Mouse (Mus musculus) neural tube, embryonic 15.5 days (tissue): ENCODE measurements around the gene Map4k2. TPM values are rescaled to one million over a fixed set of nuclear protein-coding genes. Genes with fewer than 3 reads are reported as not detected.

Source experiments
- ATAC-seq: fragments of 200-750 bp; cut with Nextera tagmentation; 2 replicates; pipeline ENCODE4 v1.8.0; 2017; ENCODE audit warnings: mild to moderate bottlenecking, moderate TSS enrichment, moderate library complexity; ENCODE audit not compliant: low FRiP score
- H3K27ac ChIP-seq: fragments of 300-500 bp; sonication (generic); replicated peaks from 2 replicates; pipeline ENCODE4 v1.5.1; 2015; ENCODE audit warnings: mild to moderate bottlenecking, inconsistent platforms
- H3K27me3 ChIP-seq: fragments of 300-500 bp; sonication (generic); replicated peaks from 2 replicates; pipeline ENCODE4 v1.6.1; 2015; ENCODE audit warnings: inconsistent platforms
- H3K36me3 ChIP-seq: fragments of 300-500 bp; sonication (generic); 2 replicates; pipeline ENCODE4 v1.6.1; 2015; ENCODE audit warnings: inconsistent platforms
- H3K4me1 ChIP-seq: fragments of 300-500 bp; sonication (generic); 2 replicates; pipeline ENCODE4 v1.6.1; 2015; ENCODE audit warnings: inconsistent platforms
- H3K4me2 ChIP-seq: fragments of 300-500 bp; sonication (generic); 2 replicates; pipeline ENCODE4 v1.6.1; 2015; ENCODE audit warnings: inconsistent platforms, mild to moderate bottlenecking, moderate library complexity
- H3K4me3 ChIP-seq: fragments of 300-500 bp; sonication (generic); replicated peaks from 2 replicates; pipeline ENCODE4 v1.5.1; 2015; ENCODE audit warnings: mild to moderate bottlenecking, inconsistent platforms
- H3K9ac ChIP-seq: fragments of 300-500 bp; sonication (generic); replicated peaks from 2 replicates; pipeline ENCODE4 v1.6.1; 2015; ENCODE audit warnings: mild to moderate bottlenecking, inconsistent platforms
- H3K9me3 ChIP-seq: fragments of 300-500 bp; sonication (generic); replicated peaks from 2 replicates; pipeline ENCODE4 v1.6.1; 2016; ENCODE audit warnings: inconsistent platforms
- WGBS: fragments of 180-500 bp; shearing (Covaris S2); methylation state at CpG from one replicate; pipeline ENCODE4 v1.1.7; 2015; ENCODE audit warnings: mixed read lengths; 5-methylcytosine and 5-hydroxymethylcytosine counted together
- polyA plus RNA-seq: library from polyadenylated mRNA; unstranded; fragments of >200 nt; fragmentation: Nextera tagmentation; extraction: Ambion mirVana; gene quantifications from 2 replicates; pipeline ENCODE4 v1.2.1, GENCODE M21; 2015

Map4k2 gene
- polyA plus RNA-seq, 1 experiment from 2014 or later, result 21.9 TPM

DNA sequence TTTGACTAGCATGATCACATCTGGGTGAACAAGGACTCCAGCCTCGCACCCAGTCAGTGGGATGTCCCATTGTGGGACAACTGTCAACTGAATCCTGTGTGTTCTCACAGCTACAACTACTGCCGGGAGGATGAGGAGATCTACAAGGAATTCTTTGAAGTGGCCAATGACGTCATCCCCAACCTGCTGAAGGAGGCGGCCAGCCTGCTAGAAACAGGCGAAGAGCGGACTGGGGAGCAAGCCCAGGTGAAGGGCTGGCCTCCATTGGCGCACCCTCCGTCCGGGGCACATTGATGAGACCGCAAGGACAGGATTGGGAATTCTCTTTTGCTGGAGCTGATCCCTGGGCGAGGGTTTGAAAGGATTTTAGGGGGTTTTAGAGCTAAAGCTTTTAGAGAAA lies 2.2 kb upstream of the Map4k2 start:
- Histone ChIP-seq H3K9ac (no peak overlapping the region; the same call in 1 of the 2 replicates), H3K4me2 (no peak overlapping the region), H3K9me3 (no peaks in the 10 kb centered on the region), H3K4me3 (no peak overlapping the region), H3K36me3 (peaks cover 45% of the 10 kb centered on the region), H3K27ac (no peak overlapping the region), H3K4me1 (peaks cover 53% of the 10 kb centered on the region), H3K27me3 (no peaks in the 10 kb centered on the region)
- no peak for ATAC-seq
- WGBS, result 92% methylated on average over 11 of the region's 11 CpGs

DNA sequence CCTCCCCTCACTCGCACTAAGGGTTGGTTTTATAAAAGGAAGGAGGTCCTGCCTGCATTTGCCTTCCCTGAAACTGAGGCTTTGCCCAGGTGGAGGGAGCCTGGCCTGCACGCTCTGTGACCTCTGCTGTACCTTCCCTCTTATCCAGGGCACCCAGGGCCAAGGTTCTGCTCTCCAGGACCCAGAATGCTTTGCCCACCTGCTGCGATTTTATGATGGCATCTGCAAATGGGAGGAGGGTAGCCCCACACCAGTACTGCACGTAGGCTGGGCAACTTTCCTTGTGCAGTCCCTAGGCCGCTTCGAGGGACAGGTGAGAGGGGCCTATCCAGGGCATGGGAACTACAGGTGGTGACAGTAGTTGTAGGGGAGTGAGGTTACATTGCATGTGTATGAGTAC lies 1.7 kb upstream of the Map4k2 start:
- no peak overlapping the region for H3K4me2 ChIP-seq
- H3K36me3 ChIP-seq, result peaks cover 50% of the 10 kb centered on the region
- H3K9me3 ChIP-seq, result no peaks in the 10 kb centered on the region
- H3K4me1 ChIP-seq, result peaks cover 51% of the 10 kb centered on the region
- no peak for ATAC-seq
- H3K4me3 ChIP-seq, result no peak overlapping the region
- no peak overlapping the region for H3K27ac ChIP-seq
- H3K27me3 ChIP-seq, result no peaks in the 10 kb centered on the region
- WGBS, result 97% methylated on average over 6 of the region's 6 CpGs
- H3K9ac ChIP-seq, result no peak overlapping the region

DNA sequence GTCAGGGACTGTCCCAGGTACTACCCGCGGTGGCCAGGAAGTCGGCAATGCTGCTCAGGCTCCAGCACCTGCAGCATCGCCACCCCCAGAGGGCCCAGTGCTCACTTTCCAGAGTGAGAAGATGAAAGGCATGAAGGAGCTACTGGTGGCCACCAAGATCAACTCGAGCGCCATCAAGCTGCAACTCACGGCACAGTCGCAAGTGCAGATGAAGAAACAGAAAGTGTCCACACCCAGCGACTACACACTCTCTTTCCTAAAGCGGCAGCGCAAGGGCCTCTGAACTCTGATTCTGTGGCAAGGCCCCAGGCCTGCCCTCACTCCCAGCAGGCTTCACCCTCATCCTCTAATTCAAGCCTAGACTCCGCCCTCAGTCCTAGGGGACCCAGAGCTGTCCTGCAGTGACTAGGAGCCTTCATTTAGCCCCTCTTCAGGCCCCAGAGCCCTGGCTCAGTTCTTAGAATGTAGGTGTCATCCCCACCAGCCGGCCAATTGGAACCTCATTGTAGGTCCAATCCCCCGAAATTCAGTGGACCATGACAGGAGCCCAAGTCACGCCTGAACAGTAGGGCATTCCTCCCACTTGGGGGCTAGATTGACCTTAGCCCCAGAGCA lies 938 bp upstream of the Map4k2 start:
- ATAC-seq, result no peak
- Histone ChIP-seq H3K4me3 (no peak overlapping the region), H3K36me3 (peaks cover 52% of the 10 kb centered on the region), H3K4me1 (peaks cover 46% of the 10 kb centered on the region), H3K9ac (no peak overlapping the region), H3K9me3 (no peaks in the 10 kb centered on the region), H3K4me2 (peak overlapping the region; percentile 67; the same call in 1 of the 2 replicates), H3K27me3 (no peaks in the 10 kb centered on the region), H3K27ac (peak overlapping the region; percentile 14; the same call in 1 of the 2 replicates)
- 66% methylated on average over 15 of the region's 15 CpGs for WGBS

DNA sequence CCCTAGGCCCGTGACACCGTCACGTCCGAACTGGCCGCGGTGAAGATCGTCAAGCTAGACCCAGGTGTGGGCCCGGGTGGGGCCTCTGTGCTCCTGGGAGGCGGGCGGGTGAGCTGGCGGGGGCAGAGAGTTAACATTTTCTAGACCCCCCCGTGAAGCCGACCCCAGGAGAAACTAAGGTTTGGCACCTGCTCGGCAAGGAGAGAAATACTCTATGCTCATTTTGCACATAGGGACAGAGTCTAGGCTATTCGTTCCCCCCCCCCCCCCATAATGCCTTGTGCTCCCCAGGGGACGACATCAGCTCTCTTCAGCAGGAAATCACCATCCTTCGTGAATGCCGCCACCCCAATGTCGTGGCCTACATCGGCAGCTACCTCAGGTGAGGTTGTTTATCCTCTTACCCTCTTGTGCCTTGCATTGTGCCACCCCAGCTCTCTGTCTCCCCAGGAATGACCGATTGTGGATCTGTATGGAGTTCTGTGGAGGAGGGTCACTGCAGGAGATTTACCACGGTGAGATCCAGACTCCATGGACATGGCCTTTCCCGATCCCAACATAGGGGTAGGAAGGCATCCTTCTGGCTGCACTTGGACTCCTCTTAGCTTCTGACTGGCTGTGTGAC lies 630 bp downstream of the Map4k2 start:
- H3K9me3 ChIP-seq, result no peaks in the 10 kb centered on the region
- H3K27ac ChIP-seq, result 0 out of 2 replicates have a peak overlapping the region, but pooled peaks have one; percentile 18
- WGBS, result 13% methylated on average over 23 of the region's 23 CpGs
- peaks cover 36% of the 10 kb centered on the region for H3K4me1 ChIP-seq
- peak overlapping the region; percentile 51 for H3K9ac ChIP-seq
- peak overlapping the region; percentile 51 for H3K4me3 ChIP-seq
- peak overlapping the region; percentile 67 for H3K4me2 ChIP-seq
- H3K27me3 ChIP-seq, result no peaks in the 10 kb centered on the region
- peak; percentile 32; the same call in 1 of the 2 replicates for ATAC-seq
- peaks cover 67% of the 10 kb centered on the region for H3K36me3 ChIP-seq

DNA sequence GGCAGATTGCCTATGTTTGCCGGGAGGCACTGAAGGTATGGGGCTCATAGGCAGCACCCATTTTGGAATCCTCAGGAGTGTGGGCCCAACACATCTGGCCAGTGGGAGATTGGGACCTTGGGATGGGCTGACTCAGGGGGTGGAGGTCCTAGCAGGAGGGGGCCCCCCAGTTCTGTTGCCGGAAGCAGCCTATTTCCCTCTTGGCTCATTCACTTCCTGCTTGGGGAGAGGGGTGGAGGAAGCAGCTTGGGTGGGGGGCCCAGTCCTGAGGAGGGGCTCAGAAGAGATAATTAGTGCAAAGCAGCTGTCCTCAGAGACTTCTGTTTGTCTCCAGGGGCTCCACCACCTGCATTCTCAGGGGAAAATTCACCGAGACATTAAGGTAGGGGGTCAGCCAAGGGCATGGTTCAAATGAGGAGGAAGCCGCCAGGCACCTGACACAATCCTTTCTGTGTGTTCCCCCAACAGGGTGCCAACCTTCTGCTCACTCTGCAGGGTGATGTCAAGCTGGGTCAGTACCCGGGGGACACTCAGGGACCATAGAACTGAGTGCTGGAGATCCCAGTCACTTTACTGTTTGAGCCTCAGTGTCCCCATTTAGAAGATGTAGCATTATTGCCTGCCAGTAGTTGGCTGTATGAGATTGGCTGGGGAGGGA lies 1.5 kb downstream of the Map4k2 start:
- Histone ChIP-seq H3K27me3 (no peaks in the 10 kb centered on the region), H3K9me3 (no peaks in the 10 kb centered on the region), H3K36me3 (peaks cover 70% of the 10 kb centered on the region), H3K4me1 (peaks cover 28% of the 10 kb centered on the region), H3K4me3 (peak overlapping the region; percentile 51; the same call in 1 of the 2 replicates), H3K9ac (peak overlapping the region; percentile 3; the same call in 1 of the 2 replicates), H3K27ac (no peak overlapping the region), H3K4me2 (peak overlapping the region; percentile 67)
- no peak for ATAC-seq
- 72% methylated on average over 5 of the region's 5 CpGs for WGBS

DNA sequence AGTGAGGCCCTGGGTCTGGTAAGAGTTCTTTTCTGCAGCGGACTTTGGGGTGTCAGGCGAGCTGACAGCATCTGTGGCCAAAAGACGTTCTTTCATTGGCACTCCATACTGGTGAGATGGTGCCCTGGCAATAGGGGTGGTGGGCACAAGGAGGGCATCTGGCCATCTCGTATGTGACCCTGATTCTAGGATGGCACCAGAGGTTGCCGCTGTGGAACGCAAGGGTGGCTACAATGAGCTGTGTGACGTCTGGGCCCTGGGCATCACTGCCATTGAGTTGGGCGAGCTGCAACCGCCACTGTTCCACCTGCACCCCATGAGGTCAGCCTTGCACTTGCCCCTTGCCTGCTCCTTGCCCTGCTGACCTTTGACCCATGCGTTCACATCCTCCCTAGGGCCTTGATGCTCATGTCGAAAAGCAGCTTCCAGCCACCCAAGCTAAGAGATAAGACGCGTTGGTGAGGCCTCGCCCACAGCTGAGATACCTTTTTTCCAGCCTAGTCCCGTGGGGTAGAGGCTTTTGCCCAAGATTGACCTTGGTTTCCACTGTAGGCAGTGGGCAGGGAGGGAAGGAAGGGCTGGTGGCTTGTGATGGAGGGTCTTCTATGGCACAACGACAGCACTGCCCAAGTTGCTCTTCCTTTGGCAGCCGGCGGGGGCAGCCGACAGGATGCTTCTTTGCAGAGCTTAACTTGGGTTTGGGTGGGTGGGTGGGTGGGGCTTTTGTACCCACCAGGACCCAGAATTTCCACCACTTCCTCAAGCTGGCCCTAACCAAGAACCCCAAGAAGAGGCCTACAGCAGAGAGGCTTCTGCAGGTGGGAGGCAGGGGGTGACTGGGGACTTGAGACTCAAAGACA lies 2.4 kb downstream of the Map4k2 start:
- Histone ChIP-seq H3K4me1 (peaks cover 22% of the 10 kb centered on the region), H3K27ac (no peak overlapping the region), H3K9me3 (no peaks in the 10 kb centered on the region), H3K4me2 (no peak overlapping the region), H3K36me3 (peaks cover 66% of the 10 kb centered on the region), H3K9ac (no peak overlapping the region), H3K4me3 (no peak overlapping the region), H3K27me3 (no peaks in the 10 kb centered on the region)
- no peak for ATAC-seq
- WGBS, result 86% methylated on average over 19 of the region's 19 CpGs

DNA sequence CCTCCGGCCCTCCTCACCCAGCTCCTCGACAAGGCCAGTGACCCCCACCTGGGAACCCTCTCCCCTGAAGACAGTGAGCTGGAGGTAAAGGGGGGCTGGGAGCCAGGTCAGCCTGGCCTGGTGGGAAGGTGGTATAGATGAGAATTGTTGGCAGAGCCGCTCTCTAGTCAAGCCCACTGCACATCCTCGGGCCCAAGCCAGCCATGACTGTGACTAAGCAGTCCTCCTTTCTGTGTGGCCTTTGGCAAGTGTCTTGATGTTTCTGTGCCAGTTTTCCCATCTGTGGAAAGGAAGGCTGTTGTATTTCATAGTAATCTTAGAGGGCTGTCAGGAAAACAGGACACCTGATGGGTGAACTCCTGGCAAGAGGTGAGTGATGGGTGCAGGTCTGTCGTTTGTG lies 3.1 kb downstream of the Map4k2 start:
- H3K4me1 ChIP-seq, result peaks cover 22% of the 10 kb centered on the region
- H3K9me3 ChIP-seq, result no peaks in the 10 kb centered on the region
- no peak overlapping the region for H3K4me2 ChIP-seq
- no peak overlapping the region for H3K4me3 ChIP-seq
- WGBS, result 89% methylated on average over 5 of the region's 5 CpGs
- H3K36me3 ChIP-seq, result peaks cover 59% of the 10 kb centered on the region
- H3K9ac ChIP-seq, result no peak overlapping the region
- H3K27ac ChIP-seq, result no peak overlapping the region
- H3K27me3 ChIP-seq, result no peaks in the 10 kb centered on the region
- ATAC-seq, result no peak

DNA sequence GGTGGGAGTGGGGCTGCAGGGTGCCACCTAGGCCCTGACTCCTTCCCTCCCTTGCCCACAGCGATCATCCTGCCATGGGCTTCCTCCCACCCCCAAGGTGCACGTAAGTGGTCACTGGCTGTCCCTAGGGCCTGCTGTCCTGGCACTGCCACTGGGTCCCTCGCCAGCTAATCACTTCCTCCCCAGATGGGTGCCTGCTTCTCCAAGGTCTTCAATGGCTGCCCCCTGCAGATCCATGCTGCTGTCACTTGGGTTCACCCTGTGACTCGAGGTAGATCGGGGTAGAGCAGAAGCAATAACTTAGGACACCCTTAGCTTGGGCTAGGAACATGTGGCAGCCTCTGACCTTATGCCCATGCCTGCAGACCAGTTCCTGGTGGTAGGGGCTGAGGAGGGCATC lies 5.1 kb downstream of the Map4k2 start:
- H3K4me1 ChIP-seq, result peaks cover 12% of the 10 kb centered on the region
- H3K4me2 ChIP-seq, result no peak overlapping the region
- WGBS, result 92% methylated on average over 5 of the region's 5 CpGs

DNA sequence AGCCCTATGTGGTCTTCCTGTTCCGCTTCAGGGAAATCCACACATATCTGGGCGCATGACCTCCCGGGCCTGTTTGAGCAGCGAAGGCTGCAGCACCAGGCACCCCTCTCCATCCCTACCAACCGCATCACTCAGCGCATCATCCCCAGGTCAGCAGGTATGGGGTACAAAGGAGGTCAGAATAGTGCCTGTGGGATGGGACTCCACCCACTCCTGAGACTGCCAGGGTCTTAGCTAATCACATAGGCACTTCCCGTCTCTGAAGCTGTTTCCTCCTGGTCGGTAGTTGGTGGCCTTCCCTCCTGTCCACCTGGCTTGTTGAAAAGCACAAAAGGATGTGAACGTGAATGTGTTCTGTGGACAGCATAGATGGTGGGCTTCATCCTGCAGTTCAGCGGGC lies 5.7 kb downstream of the Map4k2 start:
- Histone ChIP-seq H3K36me3 (peaks cover 62% of the 10 kb centered on the region), H3K4me2 (no peak overlapping the region), H3K9ac (no peak overlapping the region), H3K27ac (no peak overlapping the region), H3K27me3 (no peaks in the 10 kb centered on the region), H3K9me3 (no peaks in the 10 kb centered on the region), H3K4me1 (peaks cover 12% of the 10 kb centered on the region), H3K4me3 (no peak overlapping the region)
- WGBS, result 90% methylated on average over 10 of the region's 10 CpGs
- no peak for ATAC-seq

More for the DNA sequence above, 5.1 kb downstream of the Map4k2 start:
- H3K27me3 ChIP-seq, result no peaks in the 10 kb centered on the region
- peaks cover 59% of the 10 kb centered on the region for H3K36me3 ChIP-seq
- H3K9ac ChIP-seq, result no peak overlapping the region
- H3K27ac ChIP-seq, result no peak overlapping the region
- no peak overlapping the region for H3K4me3 ChIP-seq
- ATAC-seq, result no peak
- no peaks in the 10 kb centered on the region for H3K9me3 ChIP-seq

DNA sequence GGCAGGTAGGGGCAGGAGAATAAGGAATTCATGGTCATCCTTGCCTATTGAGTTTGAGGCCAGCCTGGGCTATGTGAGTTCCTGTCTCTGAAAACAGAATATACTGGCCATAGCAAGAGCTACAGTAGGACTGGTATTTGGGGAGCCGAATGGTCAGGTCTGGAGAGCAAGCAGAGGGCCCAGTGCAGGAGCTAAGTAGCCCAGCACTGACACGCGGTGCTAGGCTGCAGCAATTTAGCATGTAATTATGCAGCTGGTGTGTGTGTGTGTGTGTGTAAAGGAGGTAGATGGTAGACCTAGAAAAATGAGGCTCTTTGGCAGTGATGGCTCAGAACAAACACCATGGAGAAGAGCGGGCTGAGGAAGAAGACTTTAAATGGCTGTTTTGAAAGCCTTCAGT lies 6.7 kb downstream of the Map4k2 start:
- H3K4me2 ChIP-seq, result no peak overlapping the region
- no peak overlapping the region for H3K27ac ChIP-seq
- H3K36me3 ChIP-seq, result peaks cover 61% of the 10 kb centered on the region
- no peak overlapping the region for H3K4me3 ChIP-seq
- 95% methylated on average over 4 of the region's 4 CpGs for WGBS
- no peak for ATAC-seq
- H3K9me3 ChIP-seq, result no peaks in the 10 kb centered on the region
- no peaks in the 10 kb centered on the region for H3K27me3 ChIP-seq
- H3K4me1 ChIP-seq, result peaks cover 5% of the 10 kb centered on the region; the same call in 1 of the 2 replicates
- no peak overlapping the region for H3K9ac ChIP-seq

DNA sequence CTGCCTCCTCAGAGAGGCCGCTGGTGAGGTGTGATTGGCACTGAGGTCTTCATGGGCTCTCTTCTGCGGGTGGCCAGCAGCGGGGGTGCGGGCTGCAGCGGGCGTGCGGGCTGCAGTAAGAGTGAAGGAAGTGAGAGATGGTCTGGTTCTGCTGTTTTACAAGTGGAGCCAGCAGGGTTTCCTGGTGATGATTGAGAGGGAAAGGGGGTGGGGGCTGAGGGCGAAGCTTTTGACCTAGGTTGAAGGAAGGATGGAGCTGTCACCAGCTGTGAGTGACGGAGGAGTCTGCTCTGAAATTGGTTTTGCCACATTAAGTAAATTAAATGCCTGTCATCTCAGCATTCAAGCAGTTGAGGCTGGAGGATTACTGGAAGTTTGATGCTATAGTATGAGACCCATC lies 7.8 kb downstream of the Map4k2 start:
- no peak overlapping the region for H3K4me3 ChIP-seq
- H3K36me3 ChIP-seq, result peaks cover 63% of the 10 kb centered on the region
- 65% methylated on average over 9 of the region's 9 CpGs for WGBS
- H3K9ac ChIP-seq, result no peak overlapping the region
- no peak overlapping the region for H3K27ac ChIP-seq
- no peaks in the 10 kb centered on the region for H3K27me3 ChIP-seq
- no peak overlapping the region for H3K4me2 ChIP-seq
- no peak for ATAC-seq
- H3K9me3 ChIP-seq, result no peaks in the 10 kb centered on the region
- peaks cover 5% of the 10 kb centered on the region; the same call in 1 of the 2 replicates for H3K4me1 ChIP-seq
